Mouse (Mus musculus) Patski (cell line): Measurements from ENCODE around the gene Fam229b. TPM values are rescaled to one million over a fixed set of nuclear protein-coding genes. Genes with fewer than 3 reads are reported as not detected.

ENCODE experiments used
- ATAC-seq: fragments of 100-300 bp; one replicate; pipeline ENCODE4 v1.8.0; 2021
- CTCF ChIA-PET: fragments of 350-600 bp; sonication (Branson Sonifier 250); formaldehyde crosslinking; loops from one replicate; lab custom pipeline; 2022; ENCODE audit warnings: inconsistent platforms; lab: Charles Lee
- POLR2A ChIA-PET: fragments of 350-600 bp; sonication (Branson Sonifier 250); formaldehyde crosslinking; loops from one replicate; lab custom pipeline; 2022; ENCODE audit warnings: antibody characterized with exemption, inconsistent platforms; lab: Charles Lee
- DNase-seq: peaks from one replicate; pipeline ENCODE4 v3.0.0-alpha.2; 2011; ENCODE audit warnings: low read depth, low spot score
- H3K27me3 ChIP-seq: fragments of 371-371 bp; one replicate; pipeline ENCODE4 v1.5.1; 2021
- CTCF ChIP-seq: fragments of 100-300 bp; IDR thresholded peaks from one replicate; pipeline ENCODE4 v1.5.1; 2021
- in situ Hi-C: fragments of 300-500 bp; cut with MboI; formaldehyde crosslinking; loops from 3 replicates; pipeline ENCODE4 v1.11.1; 2018; ENCODE audit warnings: low pct_unique_long_range_greater_than_20kb, mixed read lengths
- polyA plus RNA-seq: library from polyadenylated mRNA; unstranded; gene quantifications from one replicate; pipeline ENCODE4 v1.2.3, GENCODE M21; 2021

Fam229b gene
- polyA plus RNA-seq, 1 experiment from 2014 or later = 26.0 TPM

GRCm38 (mm10) chr10:39140843-39141242, 7.1 kb upstream of the Fam229b start:
- in situ Hi-C loops = no loop called here
- ATAC-seq (no peak), DNase-seq (no peak)
- CTCF ChIA-PET = no interaction called here
- TF ChIP-seq CTCF = no peak
- H3K27me3 ChIP-seq = no peaks in the 10 kb centered on the region
- POLR2A ChIA-PET = interaction anchor here (0.6 kb wide), 1 partner anchor 1173 kb away, joined by 4 read pairs; no protein-coding TSS in a partner anchor

DNA sequence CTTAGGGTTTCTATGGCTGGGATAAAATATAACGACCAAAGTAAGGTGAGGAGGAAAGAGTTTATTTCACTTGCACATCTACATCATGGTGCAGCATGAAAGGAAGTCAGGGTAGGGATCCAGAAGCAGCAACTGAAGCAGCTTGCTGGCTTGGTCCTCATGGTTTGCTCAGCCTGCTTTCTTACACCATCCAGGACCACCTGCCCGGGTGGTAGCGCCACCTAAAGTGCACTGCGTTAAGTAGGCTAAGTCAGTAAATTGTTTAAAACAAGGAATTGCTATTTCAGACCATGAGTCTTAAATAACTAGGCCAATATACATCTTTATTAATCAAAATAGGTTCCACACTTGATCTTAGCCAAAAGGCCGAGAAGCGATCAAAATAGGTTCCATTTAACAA, 5.0 kb upstream of the Fam229b start:
- POLR2A ChIA-PET = no interaction called here
- CTCF ChIA-PET = no interaction called here
- TF ChIP-seq CTCF = no peak
- H3K27me3 ChIP-seq = no peaks in the 10 kb centered on the region
- DNase-seq = no peak
- in situ Hi-C loops = no loop called here
- ATAC-seq = no peak

DNA sequence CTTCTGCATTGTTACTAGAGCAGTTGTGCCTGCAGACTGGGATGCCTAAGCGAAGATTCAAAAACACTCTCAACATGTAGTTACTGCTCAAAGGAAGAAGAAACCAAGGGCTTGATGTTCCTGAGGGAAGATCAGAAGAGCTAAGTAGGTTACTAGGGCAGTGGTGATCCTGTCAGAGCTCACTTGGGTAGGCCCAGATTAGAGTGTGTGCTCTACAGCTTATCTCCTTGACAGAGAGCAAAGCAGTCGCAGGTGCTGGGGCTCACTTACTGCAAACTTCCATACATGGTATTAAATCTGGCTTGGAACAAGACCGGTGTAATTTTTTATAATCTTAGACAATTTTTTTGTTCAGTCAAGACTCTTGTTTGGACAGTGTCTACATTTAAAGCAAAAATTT, 4.1 kb upstream of the Fam229b start:
- CTCF ChIA-PET = interaction anchor here (0.9 kb wide), 1 partner anchor 10 kb away, joined by 3 read pairs; no protein-coding TSS in a partner anchor
- in situ Hi-C loops = no loop called here
- no peak for TF ChIP-seq CTCF
- H3K27me3 ChIP-seq = no peaks in the 10 kb centered on the region
- no peak for DNase-seq
- no peak for ATAC-seq
- POLR2A ChIA-PET = no interaction called here

- H3K27me3 ChIP-seq = no peaks in the 10 kb centered on the region
- in situ Hi-C loops = no loop called here
- no peak for TF ChIP-seq CTCF
- no peak for ATAC-seq
- ChIA-PET CTCF (interaction anchor here (0.9 kb wide), 1 partner anchor 26 kb away, joined by 5 read pairs; no protein-coding TSS in a partner anchor), POLR2A (no interaction called here)
- no peak for DNase-seq
These were observed 12.3 kb downstream of the Fam229b start for GRCm38 (mm10) chr10:39121412-39121811.

DNA sequence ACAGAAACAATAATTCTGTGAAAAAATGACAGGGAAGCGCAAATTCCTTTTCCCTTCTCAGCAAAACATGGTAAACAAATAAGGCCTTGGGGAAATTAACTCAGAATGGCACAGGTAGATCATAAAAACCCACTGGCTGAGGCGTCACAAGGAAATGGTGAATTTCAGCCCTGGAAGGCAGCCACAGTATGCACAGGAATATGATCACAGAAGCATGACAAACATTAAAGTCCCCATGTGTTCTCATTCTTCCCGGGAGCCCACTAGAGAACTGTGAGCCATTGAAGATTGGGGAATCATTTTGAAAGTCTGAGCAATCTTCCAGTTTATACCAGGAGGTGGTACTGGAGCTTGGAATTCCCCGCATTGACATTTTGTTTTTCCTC, 24.2 kb downstream of the Fam229b start:
- TF ChIP-seq CTCF = no peak
- no peak for DNase-seq
- no peak for ATAC-seq
- H3K27me3 ChIP-seq = no peaks in the 10 kb centered on the region
- in situ Hi-C loops = no loop called here
- POLR2A ChIA-PET = no interaction called here
- CTCF ChIA-PET = no interaction called here

DNA sequence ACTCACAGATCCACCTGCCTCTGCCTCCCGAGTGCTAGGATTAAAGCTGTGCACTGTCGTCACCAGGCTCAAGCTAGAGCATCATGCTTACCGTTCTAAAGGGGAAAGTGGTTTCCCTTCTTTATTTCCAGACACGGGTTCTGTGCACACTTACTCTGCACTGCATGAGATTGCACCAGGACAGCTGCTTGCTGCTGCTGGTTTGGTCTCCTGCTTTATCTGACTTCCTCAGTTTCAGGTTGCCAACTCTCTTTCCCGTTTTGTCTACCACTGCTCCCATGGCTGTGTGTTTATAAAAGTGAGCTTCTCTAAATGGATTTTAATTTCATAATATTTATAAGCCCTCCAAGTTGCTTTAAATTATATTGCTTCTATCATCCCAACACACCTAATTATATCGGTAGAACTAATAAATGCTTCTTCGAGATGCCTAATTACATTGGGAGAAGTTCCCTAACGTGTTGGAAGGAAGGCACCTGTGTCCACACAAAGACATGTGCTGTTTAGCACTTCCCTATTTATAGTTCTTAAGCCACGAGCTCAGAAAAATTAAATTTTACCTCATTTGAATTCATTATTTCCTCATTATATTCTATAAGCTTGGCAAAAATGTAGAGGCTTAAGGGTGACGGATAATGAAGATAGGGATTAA, 24.8 kb downstream of the Fam229b start:
- POLR2A ChIA-PET = no interaction called here
- CTCF ChIA-PET = interaction anchor here (1.3 kb wide), 1 partner anchor 10 kb away, joined by 3 read pairs; no protein-coding TSS in a partner anchor
- no peaks in the 10 kb centered on the region for H3K27me3 ChIP-seq
- in situ Hi-C loops = no loop called here
- DNase-seq (no peak), ATAC-seq (no peak)
- no peak for TF ChIP-seq CTCF

DNA sequence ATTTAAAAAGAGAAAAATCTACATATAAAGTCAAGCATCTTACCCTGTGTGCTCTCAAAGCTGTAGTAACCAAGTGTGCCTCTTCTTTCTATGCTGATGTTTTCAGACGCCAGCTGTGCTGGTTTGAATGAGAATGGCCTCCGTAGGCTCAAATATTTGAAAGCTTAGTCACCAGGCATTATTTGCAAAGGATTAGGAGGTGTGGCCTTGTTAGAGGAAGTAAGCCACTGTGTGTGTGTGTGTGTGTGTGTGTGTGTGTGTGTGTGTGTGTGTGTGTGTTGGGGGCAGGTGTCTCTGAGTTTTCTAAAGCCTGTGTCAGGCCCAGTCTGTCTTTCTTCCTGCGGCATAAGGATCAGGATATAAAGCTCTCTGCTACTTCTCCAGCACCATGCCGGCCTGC, 26.8 kb downstream of the Fam229b start:
- in situ Hi-C loops = no loop called here
- no peak for TF ChIP-seq CTCF
- DNase-seq = no peak
- ATAC-seq = no peak
- CTCF ChIA-PET = interaction anchor here (0.9 to 1.2 kb wide), 3 partner anchors 9 to 11 kb away, joined by 3 to 5 read pairs (median 4); no protein-coding TSS in a partner anchor
- no peaks in the 10 kb centered on the region for H3K27me3 ChIP-seq
- POLR2A ChIA-PET = no interaction called here

DNA sequence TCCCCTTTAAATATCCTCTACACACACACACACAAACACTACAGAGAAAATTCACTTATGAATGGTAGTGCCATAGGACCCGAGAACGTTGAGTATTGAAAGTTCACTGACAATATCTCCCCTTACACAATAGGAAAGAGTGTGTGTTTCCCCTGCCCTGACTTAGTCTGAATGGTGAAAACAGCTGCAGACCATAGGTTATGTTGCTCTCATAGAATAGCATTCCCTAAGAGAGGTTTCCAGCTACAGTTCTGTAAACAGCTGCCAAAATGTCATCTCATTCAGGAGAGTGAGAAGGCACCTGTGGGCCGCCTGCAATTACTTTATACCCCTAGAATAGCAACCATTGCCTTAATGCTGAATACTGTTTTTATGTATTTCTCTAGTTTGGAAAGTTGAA, 27.3 kb downstream of the Fam229b start:
- ChIA-PET CTCF (interaction anchor here (1.1 to 1.2 kb wide), 2 partner anchors 9 to 10 kb away, joined by 3 to 5 read pairs; no protein-coding TSS in a partner anchor), POLR2A (no interaction called here)
- DNase-seq (no peak), ATAC-seq (no peak)
- TF ChIP-seq CTCF = no peak
- no peaks in the 10 kb centered on the region for H3K27me3 ChIP-seq
- in situ Hi-C loops = no loop called here

- H3K27me3 ChIP-seq = no peaks in the 10 kb centered on the region
- DNase-seq = no peak
- POLR2A ChIA-PET = no interaction called here
- in situ Hi-C loops = no loop called here
- CTCF ChIA-PET = no interaction called here
- peak; percentile 23 for TF ChIP-seq CTCF
- no peak for ATAC-seq
These were observed 28.8 kb downstream of the Fam229b start for GRCm38 (mm10) chr10:39104803-39105449.

DNA sequence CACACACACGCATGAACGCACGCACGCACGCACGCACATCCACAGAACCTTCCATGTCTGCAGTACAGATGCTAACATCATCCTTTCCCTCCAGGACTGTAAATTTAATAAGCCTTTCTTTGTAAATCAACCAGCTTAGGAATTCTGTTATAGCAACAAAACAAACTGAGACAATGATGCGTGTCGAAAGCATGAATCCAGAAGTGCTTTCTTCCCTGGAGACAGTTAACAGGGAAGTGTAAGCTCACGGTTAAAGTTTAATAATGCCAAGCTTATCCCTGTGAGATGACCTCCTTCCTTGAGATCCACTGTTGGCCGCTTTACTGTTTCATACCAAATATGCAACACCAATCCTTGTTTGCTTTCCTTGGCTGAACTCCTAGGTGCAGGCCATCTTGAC, 35.0 kb downstream of the Fam229b start:
- no peaks in the 10 kb centered on the region for H3K27me3 ChIP-seq
- ATAC-seq = peak; percentile 89
- POLR2A ChIA-PET = interaction anchor here (0.7 kb wide), 2 partner anchors 1348 to 1863 kb away, joined by 3 to 4 read pairs; no protein-coding TSS in a partner anchor
- in situ Hi-C loops = no loop called here
- CTCF ChIA-PET = interaction anchor here (0.9 to 2.1 kb wide), 2 partner anchors 10 to 32 kb away, joined by 3 to 6 read pairs; no protein-coding TSS in a partner anchor
- peak; percentile 55 for DNase-seq
- no peak for TF ChIP-seq CTCF

DNA sequence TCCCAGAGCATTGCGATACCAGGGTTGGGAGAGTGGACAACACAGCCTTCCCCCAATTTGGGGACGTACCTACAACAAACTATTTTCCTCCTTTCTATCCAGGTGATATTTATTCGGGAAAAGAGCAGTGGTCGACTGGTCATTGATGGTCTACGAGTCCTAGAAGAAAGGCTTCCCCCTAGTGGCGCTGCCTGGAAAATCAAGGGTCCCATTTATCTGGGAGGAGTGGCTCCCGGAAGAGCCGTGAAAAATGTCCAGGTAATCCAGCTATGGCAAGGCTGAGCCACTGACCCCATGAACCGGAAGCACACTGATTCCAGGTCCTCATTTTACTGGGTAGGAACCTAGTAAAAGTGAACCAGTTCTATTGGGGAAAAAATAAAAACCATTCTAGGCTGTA, 36.7 kb downstream of the Fam229b start:
- no peak for ATAC-seq
- TF ChIP-seq CTCF = peak; percentile 73
- in situ Hi-C loops = no loop called here
- POLR2A ChIA-PET = no interaction called here
- DNase-seq = no peak
- no peaks in the 10 kb centered on the region for H3K27me3 ChIP-seq
- CTCF ChIA-PET = interaction anchor here (1.2 to 2.1 kb wide), 4 partner anchors 10 to 57 kb away, joined by 3 to 6 read pairs (median 4); no protein-coding TSS in a partner anchor
